Mouse (Mus musculus): ENCODE results near the gene Mrnip. TPM values are rescaled to one million over a fixed set of nuclear protein-coding genes. Genes with fewer than 3 reads are reported as not detected.
"Not testable (repeated sequence)": the region's sequence is repeated elsewhere in the genome, so short reads cannot be mapped to it uniquely, and the experiment has no call there.

Gene Mrnip
- total RNA-seq (2021), result 1 to 10 TPM; 2.4 to 2.6 TPM
- long read RNA-seq, experiment 1, partial matches to known transcripts, result 9 of 16 reads
- long read RNA-seq, experiment 1, other reads (novel, unspliced or antisense), result 3 of 16 reads
- long read RNA-seq, experiment 2, transcript Mrnip-201 (7 exons, 1,142 nt), result major isoform, 6 of 21 reads
- long read RNA-seq, experiment 2, partial matches to known transcripts, result 13 of 21 reads
- long read RNA-seq, experiment 2, other reads (novel, unspliced or antisense), result 2 of 21 reads

DNA sequence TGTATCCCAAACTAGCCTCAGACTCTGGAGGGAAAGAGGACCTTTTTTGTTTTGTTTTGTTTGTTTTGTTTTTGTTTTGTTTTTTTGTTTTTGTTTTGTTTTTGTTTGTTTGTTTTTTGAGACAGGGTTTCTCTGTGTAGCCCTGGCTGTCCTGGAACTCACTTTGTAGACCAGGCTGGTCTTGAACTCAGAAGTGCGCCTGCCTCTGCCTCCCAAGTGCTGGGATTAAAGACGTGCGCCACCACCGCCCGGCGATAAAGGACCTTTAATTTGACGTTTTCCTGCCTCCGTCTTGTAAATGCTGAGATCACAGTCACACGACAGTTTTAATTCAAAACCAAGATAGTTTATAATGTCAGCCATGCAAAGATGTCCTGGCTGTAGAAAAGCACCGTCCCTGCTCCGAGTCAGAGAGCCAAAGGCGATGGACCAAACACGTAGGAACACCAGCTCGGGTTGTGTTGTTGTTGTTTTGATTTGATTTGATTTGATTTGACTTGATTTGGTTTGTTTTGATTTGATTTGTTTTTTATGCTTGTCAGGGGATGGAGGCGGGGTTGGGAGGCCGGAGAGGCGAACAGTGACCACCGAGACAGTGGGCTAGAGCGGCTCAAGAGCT is at the start of gene Mrnip:
Gene Mrnip (plus strand): TSS at position 334 of the 619 bp plus-strand sequence.
- intact Hi-C loops (cut with DNase I), result loop anchor here (5.0 kb wide), 1 partner anchor 198 kb away; no protein-coding TSS in a partner anchor
- not testable (repeated sequence) for DNase-seq

DNA sequence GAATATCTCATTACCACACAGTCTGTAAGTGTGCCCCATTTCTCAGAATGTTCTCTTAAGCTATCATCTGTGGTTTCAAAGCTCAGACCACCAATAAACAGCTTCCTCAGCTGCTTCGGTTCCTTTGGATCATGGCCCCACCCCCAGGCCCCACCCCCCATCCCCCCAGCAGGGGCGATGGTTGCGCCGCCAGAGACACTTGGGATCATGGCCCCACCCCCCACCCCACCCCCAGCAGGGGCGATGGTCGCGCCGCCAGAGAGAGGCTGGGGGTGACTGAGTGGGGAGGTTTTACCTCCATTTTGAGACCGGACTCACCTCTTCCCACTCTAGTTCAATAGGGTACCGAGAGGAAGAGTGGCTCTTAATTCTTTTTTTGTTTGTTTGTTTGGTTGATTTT is 46.5 kb upstream of the Mrnip start:
- DNase-seq, result no peak
- intact Hi-C loops (cut with DNase I), result no loop called here

- DNase-seq, result peak; percentile 85 to 87
- intact Hi-C loops (cut with DNase I), result loop anchor here (2.0 to 5.0 kb wide), 2 partner anchors 104 to 146 kb away; partner anchors contain the start of gene Rnf130
These were observed 43.2 kb upstream of the Mrnip start, which contains the start of gene Tbc1d9b for GRCm38 (mm10) chr11:50130811-50131766. Gene Tbc1d9b, plus strand, starts transcription at chr11:50131396.

GRCm38 (mm10) chr11:50131801-50132201 is 42.4 kb upstream of the Mrnip start:
- intact Hi-C loops (cut with DNase I), result loop anchor here (2.0 to 5.0 kb wide), 2 partner anchors 104 to 147 kb away; partner anchors contain the start of gene Rnf130

GRCm38 (mm10) chr11:50132265-50132664 is 42.0 kb upstream of the Mrnip start:
- intact Hi-C loops (cut with DNase I), result loop anchor here (5.0 kb wide), 1 partner anchor 105 kb away; the partner anchor contains the start of gene Rnf130
- DNase-seq, result no peak

More at GRCm38 (mm10) chr11:50131801-50132201, 42.4 kb upstream of the Mrnip start:
- no peak for DNase-seq

DNA sequence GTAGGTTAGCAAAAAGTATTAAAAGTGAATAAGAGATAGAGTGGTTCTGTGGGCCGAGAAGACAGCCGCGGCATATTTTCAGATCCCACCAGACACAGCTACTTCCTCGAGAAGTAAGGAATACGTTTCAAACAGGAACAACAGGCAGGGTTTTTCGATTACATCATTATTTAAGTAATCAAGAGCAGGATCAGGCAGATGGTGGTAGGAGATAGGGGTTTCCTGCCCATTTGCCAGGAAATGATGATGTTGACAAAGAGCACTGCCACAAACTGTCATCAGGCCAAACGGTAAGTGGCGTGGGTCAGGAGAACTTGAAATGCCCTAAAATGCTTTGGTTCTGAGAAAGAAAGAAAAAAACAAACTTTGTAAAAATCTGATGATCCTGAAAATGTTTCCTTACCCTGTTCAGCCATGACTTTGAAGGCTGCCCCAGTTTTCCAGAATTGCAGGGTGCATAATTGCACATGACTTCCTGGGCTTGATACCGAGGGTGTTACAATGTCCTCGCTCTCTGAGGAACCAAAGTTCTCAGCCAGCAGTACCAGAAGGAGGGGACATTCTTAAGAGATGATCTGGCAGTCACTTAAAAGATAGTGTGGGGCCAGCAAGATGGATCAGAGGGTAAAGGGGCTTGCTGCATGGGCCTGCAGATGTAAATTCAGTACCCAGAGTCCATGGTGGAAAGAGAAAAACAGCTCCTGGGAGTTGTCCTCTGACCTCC is 39.9 kb upstream of the Mrnip start:
- intact Hi-C loops (cut with DNase I), result loop anchor here (5.0 kb wide), 1 partner anchor 107 kb away; the partner anchor contains the start of gene Rnf130
- no peak for DNase-seq

GRCm38 (mm10) chr11:50138206-50138822 is 35.9 kb upstream of the Mrnip start:
- DNase-seq, result no peak
- intact Hi-C loops (cut with DNase I), result no loop called here

- intact Hi-C loops (cut with DNase I), result no loop called here
These were observed 34.7 kb upstream of the Mrnip start for GRCm38 (mm10) chr11:50139571-50139970.

GRCm38 (mm10) chr11:50145529-50145928 is 28.7 kb upstream of the Mrnip start:
- DNase-seq, result no peak
- intact Hi-C loops (cut with DNase I), result no loop called here

More at GRCm38 (mm10) chr11:50139571-50139970, 34.7 kb upstream of the Mrnip start:
- no peak for DNase-seq

DNA sequence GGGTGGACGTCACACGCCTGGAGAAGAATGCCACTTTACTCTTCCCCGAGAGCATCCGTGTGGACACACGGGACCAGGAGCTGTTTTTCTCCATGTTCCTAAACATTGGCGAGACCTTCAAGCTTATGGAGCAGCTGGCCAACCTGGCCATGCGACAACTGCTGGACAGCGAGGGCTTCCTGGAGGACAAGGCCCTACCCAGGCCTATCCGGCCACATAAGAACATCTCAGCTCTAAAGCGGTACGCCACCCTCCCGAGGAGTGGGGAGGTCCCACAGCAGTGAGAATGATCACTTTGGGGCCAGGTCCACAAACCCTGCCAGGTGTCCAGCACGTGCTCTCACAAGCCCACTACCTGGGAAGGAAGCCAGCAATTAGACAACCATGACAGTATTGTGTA is 28.1 kb upstream of the Mrnip start:
- DNase-seq, result no peak
- intact Hi-C loops (cut with DNase I), result no loop called here

GRCm38 (mm10) chr11:50147267-50147957 is 26.8 kb upstream of the Mrnip start:
- DNase-seq, result peak in 1 of 2 experiments; percentile 11
- intact Hi-C loops (cut with DNase I), result no loop called here

DNA sequence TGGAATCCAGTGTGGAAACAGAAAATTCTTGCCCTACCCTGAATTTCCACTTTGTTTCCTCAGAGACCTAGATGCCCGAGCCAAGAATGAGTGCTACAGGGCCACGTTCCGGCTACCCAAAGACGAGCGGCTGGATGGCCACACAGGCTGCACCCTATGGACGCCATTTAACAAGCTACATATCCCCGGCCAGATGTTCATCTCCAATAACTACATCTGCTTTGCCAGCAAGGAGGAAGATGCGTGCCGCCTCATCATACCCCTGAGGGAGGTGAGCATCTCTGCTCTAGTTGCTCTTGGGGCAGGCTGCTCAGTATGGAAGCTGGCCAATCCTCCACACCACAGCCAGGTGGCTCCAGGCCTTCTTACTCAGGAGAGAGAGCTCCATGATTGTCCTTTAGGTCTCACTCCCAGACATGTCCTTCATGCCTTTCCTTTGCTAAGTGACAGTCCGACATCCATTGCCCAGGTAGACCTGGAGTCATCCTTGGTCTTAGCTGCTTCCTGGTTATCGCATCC is 26.2 kb upstream of the Mrnip start:
- intact Hi-C loops (cut with DNase I), result no loop called here

GRCm38 (mm10) chr11:50149200-50149599 is 25.0 kb upstream of the Mrnip start:
- DNase-seq, result peak in 1 of 2 experiments; percentile 27

More for the DNA sequence above, 26.2 kb upstream of the Mrnip start:
- no peak for DNase-seq

GRCm38 (mm10) chr11:50149603-50150150 is 24.6 kb upstream of the Mrnip start:
- intact Hi-C loops (cut with DNase I), result no loop called here

More at GRCm38 (mm10) chr11:50149200-50149599, 25.0 kb upstream of the Mrnip start:
- intact Hi-C loops (cut with DNase I), result no loop called here

GRCm38 (mm10) chr11:50151374-50151773 is 22.9 kb upstream of the Mrnip start:
- no peak for DNase-seq
- intact Hi-C loops (cut with DNase I), result no loop called here

More at GRCm38 (mm10) chr11:50149603-50150150, 24.6 kb upstream of the Mrnip start:
- no peak for DNase-seq

DNA sequence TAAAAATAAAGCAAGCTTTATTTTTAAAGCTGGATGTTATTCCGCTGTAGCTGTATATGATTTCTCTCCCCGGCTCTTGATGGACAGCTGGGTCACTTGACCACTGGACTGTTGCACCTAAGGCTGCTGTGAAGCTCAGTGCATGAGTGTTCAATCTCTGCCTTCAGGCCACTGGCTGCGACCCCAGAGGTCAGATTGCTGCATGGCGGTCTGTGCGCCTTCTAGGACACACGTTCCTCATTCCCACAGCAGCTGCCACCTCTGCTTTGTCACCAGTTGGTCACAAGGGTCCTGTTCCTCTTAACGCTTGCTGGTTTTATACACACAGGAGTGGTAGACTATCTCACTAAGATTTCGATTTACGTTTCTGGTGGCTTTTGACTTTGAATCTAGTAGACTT is 20.1 kb upstream of the Mrnip start:
- intact Hi-C loops (cut with DNase I), result no loop called here
- DNase-seq, result no peak

DNA sequence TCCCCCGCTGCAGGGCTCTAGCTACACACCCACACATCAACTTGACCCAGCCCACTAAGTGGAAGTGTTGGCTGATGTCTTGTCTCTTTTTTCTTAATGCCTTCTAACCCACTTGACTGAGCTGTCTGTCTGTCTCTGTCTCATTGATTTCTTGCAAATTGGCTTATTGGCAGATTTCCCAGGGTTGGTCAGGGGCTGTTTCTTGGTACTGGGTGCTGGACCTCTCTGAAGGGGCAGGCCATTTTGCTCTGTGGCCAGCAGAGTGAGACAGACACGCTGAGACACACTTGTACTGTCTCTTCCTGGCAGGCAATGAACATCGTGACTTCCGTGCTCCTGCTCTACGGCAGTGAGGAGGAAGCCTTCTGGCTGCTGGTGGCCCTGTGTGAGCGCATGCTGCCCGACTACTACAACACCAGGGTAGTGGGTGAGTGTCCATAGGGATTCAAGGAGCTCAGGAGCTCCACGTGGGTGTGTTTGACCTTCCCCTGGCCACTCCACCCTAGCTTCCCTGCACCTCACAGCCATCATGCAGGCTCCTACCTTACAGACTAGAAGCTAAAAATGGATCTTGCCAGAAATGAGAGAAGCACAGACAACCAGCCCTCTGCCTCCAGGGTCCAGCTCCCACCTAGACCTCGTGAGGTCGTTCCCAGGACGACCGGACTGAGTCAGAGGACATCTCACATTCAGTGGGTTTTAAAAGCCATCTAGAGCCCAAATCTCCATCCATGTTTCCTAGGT is 19.3 kb upstream of the Mrnip start:
- intact Hi-C loops (cut with DNase I), result no loop called here

More for the DNA sequence above, 19.3 kb upstream of the Mrnip start:
- peak in 1 of 2 experiments; percentile 9 for DNase-seq
